Mouse (Mus musculus) myocyte (in vitro differentiated cells): ENCODE measurements around the gene Tcf7l1.

ENCODE experiments used
- CEBPB ChIP-seq: IDR thresholded peaks from 2 replicates; pipeline ENCODE4 v1.6.1; 2011; ENCODE audit warnings: mild to moderate bottlenecking, moderate library complexity; ENCODE audit not compliant: poor library complexity, insufficient read depth, severe bottlenecking
- E2F4 ChIP-seq: IDR thresholded peaks from one replicate; pipeline ENCODE4 v1.6.1; 2011; ENCODE audit warnings: mild to moderate bottlenecking, control low read depth, moderate library complexity; ENCODE audit not compliant: insufficient read depth
- MAX ChIP-seq: IDR thresholded peaks from one replicate; pipeline ENCODE4 v1.6.1; 2011; ENCODE audit warnings: low read depth, mild to moderate bottlenecking, control low read depth
- MYOD1 ChIP-seq, 3 experiments: IDR thresholded peaks; one replicate each; pipeline ENCODE4 v1.6.1; 2011; ENCODE audit warnings: control low read depth in 2 of 3, low read depth in 2 of 3, mild to moderate bottlenecking in 2 of 3, moderate library complexity in 1 of 3; ENCODE audit not compliant: insufficient read length in 2 of 3, control insufficient read depth in 1 of 3
- POLR2A ChIP-seq: IDR thresholded peaks from one replicate; pipeline ENCODE4 v1.6.1; 2011; ENCODE audit warnings: low read depth, mild to moderate bottlenecking, control low read depth, moderate library complexity; ENCODE audit not compliant: insufficient read length
- POLR2AphosphoS2 ChIP-seq: IDR thresholded peaks from one replicate; pipeline ENCODE4 v1.6.1; 2011; ENCODE audit warnings: low read depth, control low read depth; ENCODE audit not compliant: insufficient read length
- REST ChIP-seq: IDR thresholded peaks from one replicate; pipeline ENCODE4 v1.6.1; 2011; ENCODE audit warnings: mild to moderate bottlenecking, control low read depth, moderate library complexity; ENCODE audit not compliant: insufficient read depth, insufficient read length
- SRF ChIP-seq: IDR thresholded peaks from one replicate; pipeline ENCODE4 v1.6.1; 2011; ENCODE audit warnings: low read depth; ENCODE audit not compliant: control insufficient read depth, insufficient read length
- TCF12 ChIP-seq: IDR thresholded peaks from one replicate; pipeline ENCODE4 v1.6.1; 2011; ENCODE audit warnings: mild to moderate bottlenecking, control low read depth; ENCODE audit not compliant: poor library complexity, insufficient read depth, severe bottlenecking
- USF1 ChIP-seq: IDR thresholded peaks from one replicate; pipeline ENCODE4 v1.6.1; 2011; ENCODE audit warnings: low read depth, mild to moderate bottlenecking, control low read depth, moderate library complexity

GRCm38 (mm10) chr6:72747156-72747555 is 41.9 kb downstream of the Tcf7l1 start:
- TF ChIP-seq CEBPB (no peak), POLR2A (no peak), TCF12 (no peak), E2F4 (no peak), USF1 (no peak), REST (no peak), MYOD1 (IDR thresholded peaks at IDR 0.05; ENCODE audit: control insufficient read depth in 1 of 3, insufficient read length in 2 of 3, low read depth in 2 of 3) (no peak), MAX (no peak), SRF (no peak), POLR2AphosphoS2 (no peak)
